Mouse (Mus musculus): ENCODE data around the gene Samd4b. TPM values are rescaled to one million over a fixed set of nuclear protein-coding genes. Genes with fewer than 3 reads are reported as not detected.

Gene Samd4b
- polyA plus RNA-seq, 1 experiment from 2014 or later: 29.5 TPM

GRCm38 (mm10) chr7:28412826-28413225, 185.1 kb downstream of the Samd4b start:
- Histone ChIP-seq H3K4me3 (replicated peaks; ENCODE audit: low read depth, low read length) (no peak overlapping the region), H3K36me3 (ENCODE audit: control insufficient read depth, insufficient read depth, low read length) (peaks cover 81% of the 10 kb centered on the region), H3K27ac (replicated peaks; ENCODE audit: low read depth, low read length) (no peak overlapping the region), H3K9ac (replicated peaks; ENCODE audit: low read length) (no peak overlapping the region), H3K4me1 (ENCODE audit: control insufficient read depth, insufficient read depth, low read length) (no peaks in the 10 kb centered on the region), H3K9me3 (ENCODE audit: control insufficient read depth, low read length) (no peaks in the 10 kb centered on the region), H3K4me2 (ENCODE audit: low read length) (no peak overlapping the region), H3K27me3 (ENCODE audit: control insufficient read depth, insufficient read depth, low read length) (no peaks in the 10 kb centered on the region)
- peak; percentile 4 for DNase-seq
- no peak for ATAC-seq (ENCODE audit: low FRiP score, low TSS enrichment)
- 89% methylated on average over 4 of the region's 4 CpGs for WGBS

DNA sequence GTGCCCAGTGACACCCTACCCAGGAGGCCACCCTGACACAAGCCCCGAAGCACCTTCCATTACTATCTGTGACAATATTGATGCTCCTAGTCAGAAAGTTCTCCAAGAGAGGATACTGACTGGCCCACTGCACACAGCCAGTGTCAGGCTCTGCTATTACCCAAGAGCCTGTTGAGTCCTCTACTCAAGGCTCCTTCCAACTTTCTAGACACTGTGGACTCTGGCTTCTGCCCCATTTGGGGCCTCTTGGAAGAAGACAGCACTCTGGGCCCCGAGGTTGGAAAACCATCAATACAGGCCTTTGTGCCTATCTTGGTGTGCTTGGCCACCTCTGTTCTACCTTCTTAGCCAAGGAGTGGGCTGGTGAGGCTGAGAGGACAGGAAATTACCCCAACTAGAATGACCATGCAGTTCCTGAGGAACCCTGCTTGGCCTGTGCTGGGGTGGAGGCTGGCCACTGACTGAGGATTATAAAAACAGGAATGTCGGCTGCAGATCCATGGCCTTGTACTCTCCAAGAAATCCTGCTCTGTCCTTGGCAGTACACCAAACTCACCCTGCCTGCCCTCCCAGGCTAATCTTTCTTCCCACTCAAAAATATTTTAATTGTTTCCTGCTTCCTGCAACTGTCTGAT, 187.0 kb downstream of the Samd4b start:
- 95% methylated on average over 3 of the region's 3 CpGs for WGBS
- Histone ChIP-seq H3K4me3 (replicated peaks; ENCODE audit: low read depth, low read length) (no peak overlapping the region), H3K4me1 (ENCODE audit: control insufficient read depth, insufficient read depth, low read length) (no peaks in the 10 kb centered on the region), H3K9me3 (ENCODE audit: control insufficient read depth, low read length) (no peaks in the 10 kb centered on the region), H3K4me2 (ENCODE audit: low read length) (no peak overlapping the region), H3K27ac (replicated peaks; ENCODE audit: low read depth, low read length) (no peak overlapping the region), H3K27me3 (ENCODE audit: control insufficient read depth, insufficient read depth, low read length) (no peaks in the 10 kb centered on the region), H3K36me3 (ENCODE audit: control insufficient read depth, insufficient read depth, low read length) (peaks cover 82% of the 10 kb centered on the region), H3K9ac (replicated peaks; ENCODE audit: low read length) (no peak overlapping the region)
- DNase-seq (no peak), ATAC-seq (ENCODE audit: low FRiP score, low TSS enrichment) (no peak)

DNA sequence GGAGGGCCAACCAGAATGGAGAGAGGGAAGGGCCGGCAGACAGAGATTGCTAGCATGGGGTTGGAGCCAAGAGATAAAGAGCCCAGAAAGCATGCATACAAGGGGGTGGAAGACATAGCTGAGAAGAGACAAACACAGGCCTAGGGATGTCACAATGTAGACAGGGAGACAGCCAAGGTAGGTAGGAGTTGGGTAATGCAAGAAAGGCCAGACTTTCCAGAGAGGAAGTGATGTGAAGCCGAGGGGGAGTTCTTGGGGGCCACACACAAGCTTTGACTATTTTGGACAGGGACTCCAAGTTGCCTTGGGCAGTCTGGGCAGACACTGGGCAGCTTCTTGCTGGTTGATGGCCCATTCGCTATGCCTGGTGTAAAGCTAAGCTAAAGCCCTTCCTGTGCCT, 196.0 kb downstream of the Samd4b start:
- Histone ChIP-seq H3K27me3 (ENCODE audit: control insufficient read depth, insufficient read depth, low read length) (no peaks in the 10 kb centered on the region), H3K36me3 (ENCODE audit: control insufficient read depth, insufficient read depth, low read length) (peaks cover 99% of the 10 kb centered on the region), H3K9me3 (ENCODE audit: control insufficient read depth, low read length) (no peaks in the 10 kb centered on the region), H3K27ac (replicated peaks; ENCODE audit: low read depth, low read length) (no peak overlapping the region), H3K4me1 (ENCODE audit: control insufficient read depth, insufficient read depth, low read length) (no peaks in the 10 kb centered on the region), H3K9ac (replicated peaks; ENCODE audit: low read length) (no peak overlapping the region), H3K4me2 (ENCODE audit: low read length) (no peak overlapping the region), H3K4me3 (replicated peaks; ENCODE audit: low read depth, low read length) (no peak overlapping the region)
- ATAC-seq (ENCODE audit: low FRiP score, low TSS enrichment) (no peak), DNase-seq (no peak)
- 85% methylated on average over 3 of the region's 3 CpGs for WGBS

- Histone ChIP-seq H3K9me3 (ENCODE audit: control insufficient read depth, low read length) (no peaks in the 10 kb centered on the region), H3K4me1 (ENCODE audit: control insufficient read depth, insufficient read depth, low read length) (no peaks in the 10 kb centered on the region), H3K27me3 (ENCODE audit: control insufficient read depth, insufficient read depth, low read length) (no peaks in the 10 kb centered on the region), H3K36me3 (ENCODE audit: control insufficient read depth, insufficient read depth, low read length) (peaks cover 99% of the 10 kb centered on the region), H3K4me2 (ENCODE audit: low read length) (no peak overlapping the region), H3K27ac (replicated peaks; ENCODE audit: low read depth, low read length) (no peak overlapping the region), H3K9ac (replicated peaks; ENCODE audit: low read length) (no peak overlapping the region), H3K4me3 (replicated peaks; ENCODE audit: low read depth, low read length) (no peak overlapping the region)
- DNase-seq: no peak
- no peak for ATAC-seq (ENCODE audit: low FRiP score, low TSS enrichment)
- WGBS: 100% methylated on average over 1 of the region's 1 CpGs
Measured at GRCm38 (mm10) chr7:28401030-28401429, 196.9 kb downstream of the Samd4b start.

- Histone ChIP-seq H3K27me3 (ENCODE audit: control insufficient read depth, insufficient read depth, low read length) (no peaks in the 10 kb centered on the region), H3K27ac (replicated peaks; ENCODE audit: low read depth, low read length) (no peak overlapping the region), H3K9ac (replicated peaks; ENCODE audit: low read length) (no peak overlapping the region), H3K9me3 (ENCODE audit: control insufficient read depth, low read length) (no peaks in the 10 kb centered on the region), H3K4me1 (ENCODE audit: control insufficient read depth, insufficient read depth, low read length) (peaks cover 1% of the 10 kb centered on the region; the same call in 1 of the 2 replicates), H3K4me2 (ENCODE audit: low read length) (no peak overlapping the region), H3K4me3 (replicated peaks; ENCODE audit: low read depth, low read length) (no peak overlapping the region), H3K36me3 (ENCODE audit: control insufficient read depth, insufficient read depth, low read length) (peaks cover 93% of the 10 kb centered on the region)
- ATAC-seq (ENCODE audit: low FRiP score, low TSS enrichment) (no peak), DNase-seq (no peak)
- 93% methylated on average over 10 of the region's 10 CpGs for WGBS
Measured at GRCm38 (mm10) chr7:28398696-28399340, 199.1 kb downstream of the Samd4b start.

GRCm38 (mm10) chr7:28398000-28398399, 199.9 kb downstream of the Samd4b start:
- Histone ChIP-seq H3K4me2 (ENCODE audit: low read length) (no peak overlapping the region), H3K9me3 (ENCODE audit: control insufficient read depth, low read length) (no peaks in the 10 kb centered on the region), H3K36me3 (ENCODE audit: control insufficient read depth, insufficient read depth, low read length) (peaks cover 85% of the 10 kb centered on the region), H3K9ac (replicated peaks; ENCODE audit: low read length) (no peak overlapping the region), H3K27me3 (ENCODE audit: control insufficient read depth, insufficient read depth, low read length) (no peaks in the 10 kb centered on the region), H3K4me3 (replicated peaks; ENCODE audit: low read depth, low read length) (no peak overlapping the region), H3K4me1 (ENCODE audit: control insufficient read depth, insufficient read depth, low read length) (peaks cover 5% of the 10 kb centered on the region; the same call in 1 of the 2 replicates), H3K27ac (replicated peaks; ENCODE audit: low read depth, low read length) (no peak overlapping the region)
- DNase-seq: peak; percentile 69
- no peak for ATAC-seq (ENCODE audit: low FRiP score, low TSS enrichment)
- 65% methylated on average over 3 of the region's 3 CpGs for WGBS

DNA sequence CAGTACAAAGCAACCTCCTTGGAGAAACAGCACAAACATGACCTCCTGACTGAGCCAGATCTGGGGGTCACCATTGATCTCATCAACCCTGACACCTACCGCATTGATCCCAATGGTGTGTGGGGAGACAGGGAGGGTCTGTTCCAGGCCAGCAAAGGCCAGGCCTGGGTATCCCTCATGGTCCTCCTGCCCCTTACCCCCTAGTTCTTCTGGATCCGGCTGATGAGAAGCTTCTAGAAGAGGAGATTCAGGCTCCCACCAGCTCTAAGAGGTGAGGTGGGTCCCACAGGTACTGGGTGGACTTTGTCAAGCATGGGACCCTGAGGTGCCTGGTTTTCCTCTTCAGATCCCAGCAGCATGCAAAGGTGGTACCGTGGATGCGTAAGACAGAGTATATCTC, 202.5 kb downstream of the Samd4b start:
- no peaks in the 10 kb centered on the region for H3K27me3 ChIP-seq (ENCODE audit: control insufficient read depth, insufficient read depth, low read length)
- H3K4me3 ChIP-seq (replicated peaks; ENCODE audit: low read depth, low read length): no peak overlapping the region
- no peak overlapping the region for H3K27ac ChIP-seq (replicated peaks; ENCODE audit: low read depth, low read length)
- DNase-seq (no peak), ATAC-seq (ENCODE audit: low FRiP score, low TSS enrichment) (no peak)
- WGBS: 96% methylated on average over 4 of the region's 4 CpGs
- H3K9me3 ChIP-seq (ENCODE audit: control insufficient read depth, low read length): no peaks in the 10 kb centered on the region
- H3K4me1 ChIP-seq (ENCODE audit: control insufficient read depth, insufficient read depth, low read length): peaks cover 11% of the 10 kb centered on the region
- no peak overlapping the region for H3K4me2 ChIP-seq (ENCODE audit: low read length)
- peaks cover 65% of the 10 kb centered on the region for H3K36me3 ChIP-seq (ENCODE audit: control insufficient read depth, insufficient read depth, low read length)
- no peak overlapping the region for H3K9ac ChIP-seq (replicated peaks; ENCODE audit: low read length)

DNA sequence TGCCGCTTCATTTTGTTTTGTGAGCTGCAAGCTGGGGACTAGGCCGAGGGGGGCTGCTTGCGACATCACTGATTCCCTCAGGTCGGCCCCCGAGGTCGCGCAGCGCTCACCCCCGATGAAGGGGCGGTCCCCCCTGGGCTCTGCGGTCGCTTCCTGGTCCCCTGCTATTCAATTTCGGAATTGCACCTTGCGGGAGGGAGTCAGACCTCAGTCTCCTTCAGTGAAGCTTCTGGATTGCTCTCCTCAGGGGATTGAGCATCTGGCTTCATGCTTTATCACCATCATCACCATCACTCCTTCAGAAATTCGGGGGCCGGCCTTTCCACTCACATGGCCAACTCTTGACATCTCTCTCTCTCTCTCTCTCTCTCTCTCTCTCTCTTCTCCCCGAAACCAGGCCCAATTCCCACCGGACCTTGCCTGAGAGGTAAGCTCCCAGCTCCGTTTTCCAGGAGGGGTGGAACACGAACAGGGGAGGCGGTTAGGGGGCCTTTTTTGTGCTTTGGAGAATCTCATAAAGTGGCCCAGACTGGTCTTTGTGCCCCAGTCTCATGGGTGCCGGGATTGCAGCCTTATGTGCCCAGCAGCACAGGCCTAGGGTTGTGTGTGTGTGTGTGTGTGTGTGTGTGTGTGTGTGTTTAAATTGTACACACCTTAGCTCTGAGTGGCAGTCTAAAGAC, 204.5 kb downstream of the Samd4b start:
- peak overlapping the region; percentile 63 for H3K9ac ChIP-seq (replicated peaks; ENCODE audit: low read length)
- H3K4me1 ChIP-seq (ENCODE audit: control insufficient read depth, insufficient read depth, low read length): peaks cover 11% of the 10 kb centered on the region
- no peaks in the 10 kb centered on the region for H3K9me3 ChIP-seq (ENCODE audit: control insufficient read depth, low read length)
- H3K27me3 ChIP-seq (ENCODE audit: control insufficient read depth, insufficient read depth, low read length): no peaks in the 10 kb centered on the region
- H3K27ac ChIP-seq (replicated peaks; ENCODE audit: low read depth, low read length): peak overlapping the region; percentile 75
- 6% methylated on average over 22 of the region's 22 CpGs for WGBS
- peak overlapping the region; percentile 87 for H3K4me2 ChIP-seq (ENCODE audit: low read length)
- no peak for DNase-seq
- ATAC-seq (ENCODE audit: low FRiP score, low TSS enrichment): no peak
- H3K4me3 ChIP-seq (replicated peaks; ENCODE audit: low read depth, low read length): peak overlapping the region; percentile 67
- H3K36me3 ChIP-seq (ENCODE audit: control insufficient read depth, insufficient read depth, low read length): peaks cover 63% of the 10 kb centered on the region
